Mouse (Mus musculus) cerebellum, adult (tissue): ENCODE measurements around the gene Nr2e1.

Experiments
- ATAC-seq: cut with Nextera tagmentation; 2 replicates; pipeline ENCODE4 v1.9.2; 2017; ENCODE audit warnings: mild to moderate bottlenecking, moderate library complexity, mixed read lengths; ENCODE audit not compliant: insufficient number of reproducible peaks, low FRiP score, low TSS enrichment

Nr2e1 gene

DNA sequence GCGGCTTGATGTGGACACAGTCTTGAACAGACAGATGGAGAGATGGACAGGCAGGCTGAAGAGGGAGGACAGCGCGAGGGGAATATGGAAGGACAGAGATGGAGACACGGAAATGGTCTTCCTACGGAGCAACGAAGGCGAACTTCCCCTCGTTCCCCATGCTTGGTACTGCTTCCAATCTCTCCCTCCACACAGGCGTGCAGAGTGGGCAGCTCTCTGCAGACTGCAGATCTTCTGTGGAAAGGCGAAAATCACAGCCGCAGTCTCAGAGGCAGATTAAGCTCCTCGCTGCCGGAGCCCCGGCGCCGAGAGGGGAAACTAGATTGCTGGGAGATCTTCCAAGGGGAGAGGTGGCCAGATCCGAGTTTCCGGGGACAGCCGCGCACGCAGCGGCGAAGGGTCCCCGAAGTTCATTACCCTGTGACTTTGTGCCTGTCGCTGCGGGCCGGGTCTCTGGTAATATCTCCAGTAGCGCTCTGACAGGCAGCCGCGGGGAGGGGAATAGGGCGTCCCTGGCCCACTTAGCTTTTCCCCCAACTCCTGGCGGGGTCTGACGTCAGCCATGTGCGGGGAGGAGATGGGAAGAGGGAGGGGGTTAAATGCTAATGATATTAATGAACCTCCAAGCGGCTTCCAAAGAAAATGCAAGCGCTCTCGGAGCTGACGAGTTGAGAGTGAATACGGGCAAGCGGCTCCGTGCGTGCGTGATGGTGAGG, at the start of gene Nr2e1, which contains the start of gene Ostm1:
Gene Nr2e1, minus strand, starts transcription at position 476 of the 716 bp plus-strand sequence.
Gene Ostm1, plus strand, starts transcription at position 666 of the 716 bp plus-strand sequence.
- no peak for ATAC-seq

DNA sequence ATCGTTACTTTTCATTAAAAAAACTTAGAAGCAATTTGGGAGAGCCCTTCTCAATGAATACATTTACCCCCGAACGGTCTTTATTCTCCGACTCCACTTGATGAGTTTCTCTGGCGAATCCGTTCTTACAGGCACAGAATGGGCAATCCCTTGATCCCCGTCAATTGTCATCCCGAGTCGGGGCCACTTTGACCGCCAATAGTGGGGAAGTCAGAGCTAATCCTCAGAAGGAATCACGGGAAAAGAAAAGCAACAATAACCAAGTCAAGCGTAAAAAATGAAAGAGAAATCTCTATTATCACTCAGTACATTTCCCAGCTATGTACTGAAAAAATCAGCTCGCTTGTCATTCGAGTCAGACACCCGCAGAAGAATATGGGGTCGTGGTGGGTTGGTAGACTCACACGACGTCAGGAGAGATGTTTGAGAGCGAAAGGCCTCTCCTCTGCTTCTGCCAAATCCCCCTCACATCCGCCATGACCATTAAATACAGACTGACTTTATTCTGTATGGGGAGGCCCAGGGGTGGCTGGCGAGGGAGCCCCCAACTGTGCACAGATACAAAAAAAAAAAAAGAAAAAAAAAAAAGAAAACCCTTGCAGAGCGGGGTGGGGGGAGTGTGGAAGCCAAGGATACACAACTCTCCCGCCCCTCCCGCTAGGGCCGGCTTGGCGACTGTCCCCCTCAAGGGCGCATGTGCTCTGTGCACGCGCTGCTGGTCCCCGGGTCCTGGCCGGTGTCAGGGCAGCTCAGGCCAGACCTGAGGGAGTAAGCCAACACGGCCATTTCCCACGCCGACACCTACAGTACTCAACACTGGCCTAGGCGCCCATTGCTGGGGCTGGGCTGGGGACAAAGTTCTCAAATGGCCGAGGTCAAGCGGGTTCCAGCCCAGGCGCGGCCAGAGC, 49.3 kb upstream of the Nr2e1 start:
- no peak for ATAC-seq

DNA sequence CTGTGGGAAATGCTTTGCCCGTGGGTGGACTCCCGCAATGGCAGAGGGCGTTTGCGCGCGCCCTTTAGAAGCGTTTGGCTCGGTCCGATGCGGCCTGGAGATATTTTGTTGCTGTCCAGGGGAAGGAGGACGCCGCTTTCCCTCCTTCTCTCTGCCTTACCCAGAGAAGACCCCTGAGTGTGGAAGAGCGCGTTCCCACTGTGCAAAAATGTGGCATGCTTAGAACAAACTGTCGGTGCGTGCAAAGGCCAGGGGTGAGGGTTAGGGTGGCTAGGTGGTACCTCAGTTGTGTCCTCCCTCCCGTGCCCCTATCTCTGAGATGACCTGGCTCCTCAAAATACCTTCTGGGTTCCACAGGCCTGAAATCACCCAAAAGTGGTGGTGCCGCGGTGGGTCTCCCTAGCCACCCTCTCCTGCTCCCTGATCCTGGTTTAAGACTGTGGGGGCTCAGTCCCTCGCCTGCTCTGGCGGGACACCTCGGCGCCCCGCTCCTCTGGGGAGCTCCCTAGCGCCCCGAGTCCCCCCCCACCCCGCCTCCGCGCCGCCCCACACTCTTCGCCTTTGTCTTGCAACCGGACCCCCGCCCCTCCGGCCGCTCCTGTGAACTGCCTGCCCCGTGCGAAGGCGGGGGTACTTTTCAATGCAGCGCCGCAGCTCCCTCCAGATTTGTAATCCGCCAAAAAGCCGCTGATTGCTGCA, 48.5 kb upstream of the Nr2e1 start:
- ATAC-seq, result no peak

DNA sequence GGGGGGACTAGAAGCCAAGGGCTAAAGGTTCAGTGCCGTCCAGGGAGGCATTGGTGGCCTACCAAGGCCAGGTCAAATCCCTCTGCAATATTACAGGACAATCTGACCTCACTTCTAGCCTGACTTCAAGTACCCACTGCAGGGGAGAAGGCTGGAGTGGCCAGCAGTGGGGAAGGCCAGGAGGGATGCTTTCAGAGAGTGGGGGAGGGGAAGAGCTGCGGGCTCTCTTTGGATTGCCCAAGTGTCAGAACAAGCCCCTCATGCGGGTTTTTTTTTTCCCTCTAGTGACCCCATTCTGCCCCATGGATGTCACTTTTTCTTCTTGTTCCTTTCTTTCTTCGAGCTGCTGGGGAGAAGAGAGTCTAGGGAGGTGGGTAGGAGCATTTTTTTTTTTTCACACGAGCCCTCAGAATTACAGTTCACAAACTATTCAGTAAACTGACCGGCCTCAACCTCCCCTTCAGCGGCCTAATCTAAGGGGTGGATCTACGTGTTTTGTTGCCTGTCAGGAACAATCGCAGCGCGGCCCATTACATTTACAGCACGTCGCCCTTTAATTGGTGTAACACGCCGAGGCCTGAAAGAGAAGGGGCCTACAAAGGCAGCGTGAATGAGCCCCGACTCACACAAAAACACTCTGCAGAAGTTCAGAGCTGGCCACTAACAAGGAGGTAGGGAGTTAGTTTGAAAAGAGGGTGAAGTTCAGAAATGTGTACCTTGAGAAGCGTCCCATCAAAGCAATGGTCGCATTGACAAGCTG, 47.3 kb upstream of the Nr2e1 start:
- ATAC-seq, result no peak

DNA sequence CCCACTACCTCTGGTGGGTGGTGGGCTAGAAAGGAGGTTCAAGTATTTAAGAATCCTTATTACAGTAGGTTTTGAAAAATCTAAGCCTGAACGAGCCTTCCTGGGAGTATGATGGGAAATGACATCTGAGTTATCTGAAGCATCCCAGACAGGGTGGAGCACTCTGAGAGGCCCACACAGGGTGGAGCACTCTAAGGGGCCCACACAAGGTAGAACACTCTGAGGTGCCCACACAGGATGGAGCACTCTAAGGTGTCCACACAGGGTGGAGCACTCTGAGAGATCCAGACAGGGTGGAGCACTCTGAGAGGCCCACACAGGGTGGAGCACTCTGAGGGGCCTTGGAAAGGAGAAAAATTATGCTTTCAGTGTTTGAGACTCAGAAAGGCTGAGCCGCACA, 42.5 kb upstream of the Nr2e1 start:
- no peak for ATAC-seq

GRCm38 (mm10) chr10:42618291-42618690, 34.9 kb upstream of the Nr2e1 start:
- ATAC-seq, result no peak

DNA sequence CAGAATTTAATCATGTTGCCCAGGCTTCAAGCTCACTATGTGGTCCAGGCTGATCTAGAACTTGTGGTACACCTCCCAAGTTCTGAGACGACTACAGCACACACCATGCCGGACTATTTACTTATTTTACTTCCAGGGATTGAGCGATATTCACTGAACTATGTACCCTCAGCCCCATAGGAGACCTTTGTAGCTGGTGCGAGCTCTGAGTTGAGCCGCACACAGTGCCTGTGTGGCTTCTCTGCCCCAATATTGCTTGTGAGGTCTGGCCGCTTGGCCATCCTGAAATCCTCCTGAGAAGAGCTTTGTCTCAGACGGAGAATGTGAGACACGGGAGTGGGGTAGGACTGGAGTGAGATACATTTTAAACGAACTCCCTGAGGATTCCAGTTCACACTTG, 31.3 kb upstream of the Nr2e1 start:
- ATAC-seq, result no peak

DNA sequence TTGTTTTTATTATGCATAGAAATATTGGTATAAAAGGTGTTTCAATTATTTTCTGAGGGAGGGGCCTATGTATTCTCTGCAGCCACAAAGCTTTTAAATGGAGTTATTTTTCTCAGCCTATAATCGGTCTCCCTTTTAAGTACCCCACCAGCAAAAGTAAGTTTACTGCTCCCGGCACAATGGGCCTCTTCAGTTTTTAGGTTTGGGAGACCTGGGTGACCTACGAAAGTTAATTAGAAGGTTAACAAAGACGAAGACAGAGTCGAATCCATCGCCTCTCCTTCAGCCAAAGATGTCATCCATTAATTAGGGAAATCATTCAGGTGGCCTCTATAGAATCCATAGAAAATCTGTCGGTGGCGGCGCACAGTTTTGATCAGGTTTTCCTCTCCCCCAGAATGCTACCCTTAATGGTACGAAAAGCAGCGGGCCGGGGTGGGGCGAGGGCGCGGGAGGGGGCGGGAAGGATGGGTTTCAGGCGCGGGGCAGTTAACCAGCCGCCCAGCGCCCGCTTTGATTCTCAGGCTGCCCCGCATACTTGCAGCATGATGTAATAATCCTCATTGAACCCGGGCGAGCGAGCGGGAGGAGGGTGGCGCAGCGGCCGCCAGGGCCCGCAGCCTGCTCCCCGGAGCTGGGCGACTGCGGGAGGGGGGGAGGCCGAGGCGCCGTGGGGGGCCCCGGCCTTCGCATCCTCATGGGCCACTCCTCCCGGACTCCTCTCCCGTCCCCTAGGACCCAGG, 30.4 kb upstream of the Nr2e1 start:
- no peak for ATAC-seq

DNA sequence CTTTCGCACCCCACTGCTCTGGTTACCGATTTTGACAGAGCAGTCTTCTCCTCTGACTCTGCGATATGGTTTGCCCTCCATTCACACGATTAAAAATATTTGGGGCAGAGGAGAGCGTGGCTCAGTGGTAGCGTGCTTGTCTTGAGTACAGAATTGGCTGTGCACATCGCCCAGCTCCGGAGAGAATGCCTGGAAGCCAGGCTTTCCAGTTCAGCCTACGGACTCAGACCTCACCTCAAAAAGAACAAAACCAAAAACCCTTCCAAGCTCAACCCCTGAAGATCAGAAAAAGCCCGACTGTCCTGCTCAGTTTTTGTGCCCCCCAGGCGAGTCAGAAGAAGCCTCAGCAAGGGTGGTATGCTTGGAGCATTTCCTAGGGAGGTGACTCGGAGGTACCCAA, 29.6 kb upstream of the Nr2e1 start:
- no peak for ATAC-seq

GRCm38 (mm10) chr10:42606757-42607156, 23.3 kb upstream of the Nr2e1 start:
- ATAC-seq, result no peak

GRCm38 (mm10) chr10:42604874-42605273, 21.4 kb upstream of the Nr2e1 start:
- ATAC-seq, result no peak

- ATAC-seq, result no peak
Observed at GRCm38 (mm10) chr10:42601556-42601955, 18.1 kb upstream of the Nr2e1 start.

DNA sequence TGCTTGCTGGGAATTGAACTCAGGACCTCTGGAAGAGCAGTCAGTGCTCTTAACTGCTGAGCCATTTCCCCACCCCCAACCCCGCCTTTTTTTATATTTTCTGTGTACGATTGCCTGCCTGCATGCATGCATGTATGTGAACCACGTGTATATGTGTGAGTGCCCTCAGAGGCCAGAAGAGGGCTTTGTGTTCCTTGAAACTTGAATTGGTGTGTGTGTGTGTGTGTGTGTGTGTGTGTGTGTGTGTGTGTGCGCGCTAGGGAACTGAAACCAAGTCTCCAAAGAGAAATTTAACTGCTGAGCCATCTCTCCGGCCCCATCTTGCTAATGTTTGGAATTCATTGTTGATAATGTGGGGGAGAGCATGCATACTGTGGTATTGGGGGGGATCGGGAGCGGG, 15.2 kb upstream of the Nr2e1 start:
- ATAC-seq, result no peak

GRCm38 (mm10) chr10:42593201-42593600, 9.8 kb upstream of the Nr2e1 start:
- no peak for ATAC-seq

- no peak for ATAC-seq
Observed at GRCm38 (mm10) chr10:42591993-42592686, 8.7 kb upstream of the Nr2e1 start.

GRCm38 (mm10) chr10:42591185-42591992, 8.0 kb upstream of the Nr2e1 start:
- no peak for ATAC-seq

- ATAC-seq, result no peak
Observed at GRCm38 (mm10) chr10:42590261-42591184, 7.1 kb upstream of the Nr2e1 start.
